Mouse (Mus musculus) liver, adult (tissue): ENCODE measurements at regions not wholly inside any gene's neighbourhood (a gene's known extent, or its start where the extent isn't known, plus 50 kb on each side); places are given as distances from the start of the nearest gene placed in this dataset.
A peak's percentile ranks its signal among the peaks of the same experiment; 100 is the strongest.

ENCODE experiments used
- GATA4 ChIP-seq: IDR thresholded peaks from 2 replicates; pipeline ENCODE4 v1.6.1; 2014; ENCODE audit warnings: mild to moderate bottlenecking, low read length; ENCODE audit not compliant: insufficient replicate concordance

DNA sequence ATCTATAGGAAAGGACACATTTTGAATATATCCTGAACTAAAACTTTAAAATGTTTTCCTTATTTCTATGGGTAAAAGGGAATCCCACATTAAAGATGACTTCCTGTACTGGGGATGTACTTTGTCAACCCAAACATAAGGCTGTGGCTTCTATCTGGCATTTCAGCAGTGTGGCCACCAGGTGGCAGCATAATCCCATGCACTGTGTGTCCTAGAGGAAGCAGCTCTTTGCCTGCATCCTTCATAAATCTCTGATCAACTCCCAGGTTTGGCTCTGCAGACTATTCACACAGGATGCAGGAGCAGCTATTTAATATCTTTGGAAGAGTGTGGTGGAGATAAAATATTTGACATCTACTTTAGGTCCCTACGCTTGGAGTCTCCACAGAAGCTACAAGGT is 59.1 kb downstream of the Bmp15 start:
- TF ChIP-seq GATA4, result no peak

DNA sequence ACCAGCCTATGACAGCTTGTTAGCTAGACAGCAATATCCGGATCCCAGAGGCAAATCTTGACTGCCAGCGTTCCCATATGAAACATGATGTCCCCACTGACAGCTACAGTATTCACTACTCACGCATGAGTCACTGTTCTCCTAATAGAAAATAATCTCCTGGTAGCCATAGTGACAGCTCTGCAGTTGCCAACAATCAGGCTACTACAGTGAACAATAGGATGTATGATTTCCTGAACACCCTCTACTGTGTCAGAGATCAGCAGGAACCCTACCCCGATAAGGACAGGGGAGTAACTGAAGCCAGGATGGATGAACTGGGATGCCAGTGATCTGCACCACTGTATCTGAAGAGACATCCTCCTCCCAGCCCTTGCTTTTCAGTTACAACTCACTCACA is 62.0 kb downstream of the Bmp15 start:
- peak; percentile 62; the same call in 1 of the 2 replicates for TF ChIP-seq GATA4

DNA sequence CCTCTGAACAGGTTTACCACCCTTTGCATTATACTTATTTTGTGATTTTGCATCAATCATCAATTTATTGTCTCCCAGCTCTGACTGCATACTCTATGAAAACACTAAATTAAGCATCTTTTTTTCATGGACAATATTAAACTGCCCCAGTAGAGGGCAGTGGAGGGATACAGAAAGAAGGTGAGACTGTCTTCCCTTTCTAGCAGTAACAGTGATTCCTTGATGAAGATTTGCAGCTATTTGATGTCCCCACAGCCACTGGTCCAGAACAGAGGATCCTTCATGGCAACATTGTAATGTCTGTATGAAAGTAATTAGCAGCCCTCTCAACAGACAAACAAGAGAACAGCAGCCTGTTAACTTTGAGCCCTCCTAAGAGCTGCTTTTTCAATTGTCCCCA is 66.5 kb downstream of the Bmp15 start:
- TF ChIP-seq GATA4, result no peak

DNA sequence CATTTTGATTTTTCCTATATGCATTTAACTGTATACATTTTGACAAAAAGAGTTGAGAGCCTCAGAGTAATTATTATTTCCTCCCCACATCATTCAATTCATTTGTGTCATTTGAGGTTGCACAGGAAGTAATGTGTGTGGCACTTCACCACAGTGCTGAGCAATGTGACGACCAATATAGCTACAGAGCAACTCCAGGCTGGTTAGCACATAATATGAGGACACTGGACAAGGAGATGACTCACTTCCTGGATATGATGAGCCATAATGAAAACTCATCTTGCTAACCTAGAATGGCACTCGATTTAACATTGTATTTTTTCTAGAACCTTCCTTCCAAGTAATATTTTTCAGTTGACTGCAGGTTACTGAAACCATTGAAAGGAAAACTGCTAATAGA is 67.6 kb downstream of the Bmp15 start:
- no peak for TF ChIP-seq GATA4
